Mouse (Mus musculus) liver, postnatal 0 days (tissue): ENCODE data around the gene Espn.

Experiments used
- CTCF ChIP-seq: sonication (generic); IDR thresholded peaks from 2 replicates; pipeline ENCODE4 v1.5.1; 2016; ENCODE audit warnings: antibody characterized with exemption, low read depth
- EP300 ChIP-seq: IDR thresholded peaks from 2 replicates; pipeline ENCODE4 v1.6.1; 2016; ENCODE audit warnings: antibody characterized with exemption, low read depth, mild to moderate bottlenecking

GRCm38 (mm10) chr4:152107493-152107892 lies 44.7 kb downstream of the Espn start:
- no peak for TF ChIP-seq EP300
- TF ChIP-seq CTCF, result no peak
